Mouse (Mus musculus): Measurements from ENCODE around the gene Bpifb9a. TPM values are rescaled to one million over a fixed set of nuclear protein-coding genes. Genes with fewer than 3 reads are reported as not detected.
"Not testable (repeated sequence)": the region's sequence is repeated elsewhere in the genome, so short reads cannot be mapped to it uniquely, and the experiment has no call there.

Gene Bpifb9a
- polyA plus RNA-seq, 1 experiment from 2014 or later: not detected

DNA sequence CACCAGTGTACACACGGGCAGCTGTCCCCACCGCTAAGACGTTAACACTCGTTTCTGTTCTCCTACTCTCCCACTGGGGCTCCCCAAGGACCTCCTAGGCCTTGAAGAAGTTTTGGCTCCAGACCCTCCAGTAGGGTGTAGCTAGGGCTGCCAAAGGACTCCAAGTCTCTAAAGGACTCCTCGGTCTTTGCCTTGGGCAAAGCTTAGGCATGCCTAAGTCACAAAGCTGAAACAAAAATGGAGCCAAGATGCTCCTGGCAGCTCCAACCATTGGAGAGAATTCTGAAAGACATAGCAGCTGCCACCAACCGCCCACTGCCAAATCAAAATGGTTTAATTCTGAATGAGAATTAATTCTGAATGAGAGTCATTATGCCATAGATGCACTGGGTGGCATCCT is 24.2 kb upstream of the Bpifb9a start:
- no peaks in the 10 kb centered on the region for H3K9me3 ChIP-seq (ENCODE audit: control insufficient read depth, low read length)
- H3K27me3 ChIP-seq (replicated peaks; ENCODE audit: control insufficient read depth, insufficient read depth, low read length): no peaks in the 10 kb centered on the region
- no peak overlapping the region for H3K9ac ChIP-seq (ENCODE audit: low read depth, low read length)
- no peak overlapping the region for H3K4me2 ChIP-seq (ENCODE audit: low read depth, low read length)
- no peak for ATAC-seq
- WGBS: 93% methylated on average over 6 of the region's 6 CpGs
- no peak overlapping the region for H3K4me3 ChIP-seq (ENCODE audit: low read length)
- no peaks in the 10 kb centered on the region for H3K4me1 ChIP-seq (ENCODE audit: control insufficient read depth, insufficient read depth, low read length)
- no peak overlapping the region for H3K27ac ChIP-seq (ENCODE audit: low read length)
- H3K36me3 ChIP-seq (ENCODE audit: control insufficient read depth, insufficient read depth, low read length): no peaks in the 10 kb centered on the region

GRCm38 (mm10) chr2:154240771-154241170 is 16.9 kb upstream of the Bpifb9a start:
- Histone ChIP-seq H3K27ac (ENCODE audit: low read length) (no peak overlapping the region), H3K27me3 (replicated peaks; ENCODE audit: control insufficient read depth, insufficient read depth, low read length) (no peaks in the 10 kb centered on the region), H3K9ac (ENCODE audit: low read depth, low read length) (no peak overlapping the region), H3K36me3 (ENCODE audit: control insufficient read depth, insufficient read depth, low read length) (no peaks in the 10 kb centered on the region), H3K9me3 (ENCODE audit: control insufficient read depth, low read length) (no peaks in the 10 kb centered on the region), H3K4me1 (ENCODE audit: control insufficient read depth, insufficient read depth, low read length) (no peaks in the 10 kb centered on the region), H3K4me2 (ENCODE audit: low read depth, low read length) (no peak overlapping the region), H3K4me3 (ENCODE audit: low read length) (no peak overlapping the region)
- no peak for ATAC-seq
- 78% methylated on average over 6 of the region's 6 CpGs for WGBS

GRCm38 (mm10) chr2:154242726-154243125 is 14.9 kb upstream of the Bpifb9a start:
- not testable (repeated sequence) for H3K27ac ChIP-seq (ENCODE audit: low read length); H3K9me3 ChIP-seq (ENCODE audit: control insufficient read depth, low read length); H3K4me1 ChIP-seq (ENCODE audit: control insufficient read depth, insufficient read depth, low read length); H3K36me3 ChIP-seq (ENCODE audit: control insufficient read depth, insufficient read depth, low read length); H3K4me2 ChIP-seq (ENCODE audit: low read depth, low read length); H3K4me3 ChIP-seq (ENCODE audit: low read length); ATAC-seq; H3K9ac ChIP-seq (ENCODE audit: low read depth, low read length); H3K27me3 ChIP-seq (replicated peaks; ENCODE audit: control insufficient read depth, insufficient read depth, low read length)
- WGBS: 95% methylated on average over 11 of the region's 12 CpGs

DNA sequence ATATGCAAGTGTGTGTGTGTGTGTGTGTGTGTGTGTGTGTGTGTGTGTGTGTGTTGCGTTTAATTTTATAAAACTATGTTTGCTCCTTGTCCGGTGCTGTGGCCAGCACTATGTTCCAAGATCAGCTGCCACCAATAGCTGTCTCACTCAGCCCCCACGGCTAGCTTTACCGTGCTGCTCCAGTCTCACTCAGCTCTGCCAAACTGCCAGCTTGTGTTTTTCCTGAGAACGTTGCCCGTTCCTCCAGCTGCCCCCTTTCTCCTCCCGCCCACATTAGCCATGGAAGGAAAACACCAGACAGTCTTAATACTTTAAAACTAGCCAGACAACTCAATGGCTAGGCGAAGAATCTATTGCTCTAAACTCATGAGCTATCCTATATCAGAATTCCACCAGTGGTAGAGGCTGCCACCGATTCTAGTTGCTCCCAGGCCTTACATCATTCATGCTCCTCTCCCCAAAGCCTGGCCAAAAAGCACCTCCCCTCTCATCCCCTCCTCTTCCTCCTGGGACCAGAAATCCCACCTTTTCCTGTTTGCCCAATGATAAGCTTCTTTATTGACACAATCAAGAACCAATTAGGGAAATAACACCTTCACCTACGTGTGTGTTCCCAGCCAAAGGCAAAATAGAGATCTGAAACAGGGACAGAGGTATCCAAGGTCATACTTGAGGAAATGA is 14.2 kb upstream of the Bpifb9a start:
- H3K9me3 ChIP-seq (ENCODE audit: control insufficient read depth, low read length): no peaks in the 10 kb centered on the region
- H3K4me1 ChIP-seq (ENCODE audit: control insufficient read depth, insufficient read depth, low read length): no peaks in the 10 kb centered on the region
- H3K27ac ChIP-seq (ENCODE audit: low read length): no peak overlapping the region
- ATAC-seq: no peak
- H3K36me3 ChIP-seq (ENCODE audit: control insufficient read depth, insufficient read depth, low read length): no peaks in the 10 kb centered on the region
- H3K27me3 ChIP-seq (replicated peaks; ENCODE audit: control insufficient read depth, insufficient read depth, low read length): no peaks in the 10 kb centered on the region
- H3K4me2 ChIP-seq (ENCODE audit: low read depth, low read length): no peak overlapping the region
- H3K9ac ChIP-seq (ENCODE audit: low read depth, low read length): no peak overlapping the region
- H3K4me3 ChIP-seq (ENCODE audit: low read length): no peak overlapping the region
- 89% methylated on average over 10 of the region's 10 CpGs for WGBS

DNA sequence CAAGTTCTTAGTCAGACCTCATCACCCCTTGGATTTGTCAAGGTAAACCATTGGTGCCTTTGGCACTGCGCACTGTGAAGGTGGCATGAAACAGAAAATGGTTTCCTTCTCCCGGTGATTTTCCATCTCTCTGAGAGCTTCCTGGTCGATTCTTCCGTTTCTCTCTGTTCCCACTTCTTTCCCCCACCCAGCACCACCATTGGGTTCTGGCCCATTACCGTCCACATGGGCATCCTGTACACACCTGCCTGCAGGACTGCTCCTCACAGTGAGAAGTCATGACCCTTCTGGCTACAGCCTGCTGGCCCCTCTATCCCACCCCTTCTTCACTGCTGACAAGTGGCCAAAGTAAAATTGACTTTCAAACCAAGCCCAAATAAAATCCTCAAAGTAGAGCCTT is 12.3 kb upstream of the Bpifb9a start:
- no peaks in the 10 kb centered on the region for H3K36me3 ChIP-seq (ENCODE audit: control insufficient read depth, insufficient read depth, low read length)
- H3K4me1 ChIP-seq (ENCODE audit: control insufficient read depth, insufficient read depth, low read length): no peaks in the 10 kb centered on the region
- no peak overlapping the region for H3K4me3 ChIP-seq (ENCODE audit: low read length)
- WGBS: 91% methylated on average over 5 of the region's 5 CpGs
- H3K27me3 ChIP-seq (replicated peaks; ENCODE audit: control insufficient read depth, insufficient read depth, low read length): no peaks in the 10 kb centered on the region
- H3K27ac ChIP-seq (ENCODE audit: low read length): no peak overlapping the region
- no peak overlapping the region for H3K4me2 ChIP-seq (ENCODE audit: low read depth, low read length)
- ATAC-seq: no peak
- no peaks in the 10 kb centered on the region for H3K9me3 ChIP-seq (ENCODE audit: control insufficient read depth, low read length)
- H3K9ac ChIP-seq (ENCODE audit: low read depth, low read length): no peak overlapping the region

DNA sequence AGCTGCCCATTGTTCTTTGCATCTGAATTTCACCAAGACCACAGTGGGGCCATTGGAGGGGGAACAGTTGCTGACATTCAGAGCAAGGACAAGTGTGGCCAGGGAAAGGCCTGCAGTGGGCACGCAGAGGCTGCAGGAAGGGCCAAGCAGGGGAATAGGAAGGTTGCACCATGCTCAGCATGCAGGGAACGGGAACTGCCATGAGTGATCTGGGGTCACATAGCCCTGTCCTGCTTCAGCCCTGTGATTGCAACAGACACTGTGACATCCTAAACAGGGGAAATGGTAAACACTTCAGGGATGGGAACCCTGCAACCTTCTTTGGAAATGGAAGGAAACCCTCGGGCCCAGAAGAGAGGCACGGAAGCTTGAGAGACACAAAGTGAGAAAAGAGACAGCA is 2.4 kb upstream of the Bpifb9a start:
- ATAC-seq; H3K4me2 ChIP-seq (ENCODE audit: low read depth, low read length); H3K9ac ChIP-seq (ENCODE audit: low read depth, low read length); H3K4me1 ChIP-seq (ENCODE audit: control insufficient read depth, insufficient read depth, low read length); H3K27ac ChIP-seq (ENCODE audit: low read length); H3K36me3 ChIP-seq (ENCODE audit: control insufficient read depth, insufficient read depth, low read length); H3K4me3 ChIP-seq (ENCODE audit: low read length); H3K9me3 ChIP-seq (ENCODE audit: control insufficient read depth, low read length); H3K27me3 ChIP-seq (replicated peaks; ENCODE audit: control insufficient read depth, insufficient read depth, low read length): not testable (repeated sequence)
- 76% methylated on average over 2 of the region's 4 CpGs for WGBS

- H3K9ac ChIP-seq (ENCODE audit: low read depth, low read length): no peak overlapping the region
- no peak overlapping the region for H3K4me2 ChIP-seq (ENCODE audit: low read depth, low read length)
- no peak overlapping the region for H3K4me3 ChIP-seq (ENCODE audit: low read length)
- H3K4me1 ChIP-seq (ENCODE audit: control insufficient read depth, insufficient read depth, low read length): no peaks in the 10 kb centered on the region
- no peaks in the 10 kb centered on the region for H3K9me3 ChIP-seq (ENCODE audit: control insufficient read depth, low read length)
- H3K27ac ChIP-seq (ENCODE audit: low read length): no peak overlapping the region
- H3K27me3 ChIP-seq (replicated peaks; ENCODE audit: control insufficient read depth, insufficient read depth, low read length): no peaks in the 10 kb centered on the region
- ATAC-seq: no peak
- no peaks in the 10 kb centered on the region for H3K36me3 ChIP-seq (ENCODE audit: control insufficient read depth, insufficient read depth, low read length)
- WGBS: 73% methylated on average over 4 of the region's 4 CpGs
These were observed 1.9 kb upstream of the Bpifb9a start for GRCm38 (mm10) chr2:154255770-154256169.

- 73% methylated on average over 3 of the region's 3 CpGs for WGBS
- not testable (repeated sequence) for H3K27me3 ChIP-seq (replicated peaks; ENCODE audit: control insufficient read depth, insufficient read depth, low read length); H3K4me3 ChIP-seq (ENCODE audit: low read length); H3K36me3 ChIP-seq (ENCODE audit: control insufficient read depth, insufficient read depth, low read length); H3K4me1 ChIP-seq (ENCODE audit: control insufficient read depth, insufficient read depth, low read length); H3K9ac ChIP-seq (ENCODE audit: low read depth, low read length); H3K4me2 ChIP-seq (ENCODE audit: low read depth, low read length); H3K9me3 ChIP-seq (ENCODE audit: control insufficient read depth, low read length); ATAC-seq; H3K27ac ChIP-seq (ENCODE audit: low read length)
These were observed 6.7 kb downstream of the Bpifb9a start for GRCm38 (mm10) chr2:154264397-154264796.

DNA sequence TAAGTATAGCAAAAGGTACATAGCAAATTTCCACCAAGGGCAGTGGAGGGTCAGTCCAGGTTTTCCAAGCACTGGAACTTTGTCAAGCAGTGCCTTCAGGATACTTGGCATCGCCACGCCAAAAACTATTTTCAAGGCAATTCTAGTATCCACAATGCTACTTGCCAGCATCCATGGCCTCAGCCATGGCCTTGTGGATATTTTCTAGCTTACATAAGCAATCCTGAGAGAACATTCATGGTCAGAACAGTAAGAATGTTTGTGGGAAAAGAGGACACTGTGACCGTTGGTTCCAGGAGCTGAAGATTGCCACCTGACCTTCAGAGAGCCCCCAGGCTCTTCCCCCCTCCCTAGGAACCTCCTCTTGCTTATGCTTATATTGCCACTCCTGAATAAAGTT is 34.2 kb downstream of the Bpifb9a start:
- 89% methylated on average over 3 of the region's 3 CpGs for WGBS

DNA sequence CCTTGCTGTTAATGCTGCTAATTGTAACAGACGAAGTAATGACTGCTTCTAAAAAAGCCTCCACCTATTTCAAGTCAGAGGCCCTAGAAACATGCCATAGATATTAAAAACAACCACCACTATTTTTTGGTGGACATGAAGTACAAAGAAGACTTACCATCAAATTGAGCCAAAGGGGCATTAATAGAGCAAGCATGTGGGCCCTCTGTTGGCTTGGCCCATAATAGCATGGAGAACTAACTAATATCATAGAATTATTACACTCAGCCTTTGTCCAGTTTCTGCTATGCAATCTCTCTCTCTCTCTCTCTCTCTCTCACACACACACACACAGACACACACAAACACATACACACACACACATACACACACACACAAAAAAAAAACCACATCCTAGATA is 35.2 kb downstream of the Bpifb9a start:
- 81% methylated on average over 1 of the region's 1 CpGs for WGBS
- H3K4me2 ChIP-seq (ENCODE audit: low read depth, low read length): no peak overlapping the region
- no peak overlapping the region for H3K27ac ChIP-seq (ENCODE audit: low read length)
- H3K4me3 ChIP-seq (ENCODE audit: low read length): no peak overlapping the region
- H3K27me3 ChIP-seq (replicated peaks; ENCODE audit: control insufficient read depth, insufficient read depth, low read length): no peaks in the 10 kb centered on the region
- no peaks in the 10 kb centered on the region for H3K4me1 ChIP-seq (ENCODE audit: control insufficient read depth, insufficient read depth, low read length)
- no peak for ATAC-seq
- H3K9me3 ChIP-seq (ENCODE audit: control insufficient read depth, low read length): no peaks in the 10 kb centered on the region
- no peaks in the 10 kb centered on the region for H3K36me3 ChIP-seq (ENCODE audit: control insufficient read depth, insufficient read depth, low read length)
- H3K9ac ChIP-seq (ENCODE audit: low read depth, low read length): no peak overlapping the region

More for the DNA sequence above, 34.2 kb downstream of the Bpifb9a start:
- H3K4me2 ChIP-seq (ENCODE audit: low read depth, low read length); H3K9me3 ChIP-seq (ENCODE audit: control insufficient read depth, low read length); H3K9ac ChIP-seq (ENCODE audit: low read depth, low read length); H3K36me3 ChIP-seq (ENCODE audit: control insufficient read depth, insufficient read depth, low read length); H3K27ac ChIP-seq (ENCODE audit: low read length); H3K4me3 ChIP-seq (ENCODE audit: low read length); H3K4me1 ChIP-seq (ENCODE audit: control insufficient read depth, insufficient read depth, low read length); H3K27me3 ChIP-seq (replicated peaks; ENCODE audit: control insufficient read depth, insufficient read depth, low read length); ATAC-seq: not testable (repeated sequence)
